Comparison of ENCODE assay signal across 8 mouse cellular contexts in the genomic region with DNA sequence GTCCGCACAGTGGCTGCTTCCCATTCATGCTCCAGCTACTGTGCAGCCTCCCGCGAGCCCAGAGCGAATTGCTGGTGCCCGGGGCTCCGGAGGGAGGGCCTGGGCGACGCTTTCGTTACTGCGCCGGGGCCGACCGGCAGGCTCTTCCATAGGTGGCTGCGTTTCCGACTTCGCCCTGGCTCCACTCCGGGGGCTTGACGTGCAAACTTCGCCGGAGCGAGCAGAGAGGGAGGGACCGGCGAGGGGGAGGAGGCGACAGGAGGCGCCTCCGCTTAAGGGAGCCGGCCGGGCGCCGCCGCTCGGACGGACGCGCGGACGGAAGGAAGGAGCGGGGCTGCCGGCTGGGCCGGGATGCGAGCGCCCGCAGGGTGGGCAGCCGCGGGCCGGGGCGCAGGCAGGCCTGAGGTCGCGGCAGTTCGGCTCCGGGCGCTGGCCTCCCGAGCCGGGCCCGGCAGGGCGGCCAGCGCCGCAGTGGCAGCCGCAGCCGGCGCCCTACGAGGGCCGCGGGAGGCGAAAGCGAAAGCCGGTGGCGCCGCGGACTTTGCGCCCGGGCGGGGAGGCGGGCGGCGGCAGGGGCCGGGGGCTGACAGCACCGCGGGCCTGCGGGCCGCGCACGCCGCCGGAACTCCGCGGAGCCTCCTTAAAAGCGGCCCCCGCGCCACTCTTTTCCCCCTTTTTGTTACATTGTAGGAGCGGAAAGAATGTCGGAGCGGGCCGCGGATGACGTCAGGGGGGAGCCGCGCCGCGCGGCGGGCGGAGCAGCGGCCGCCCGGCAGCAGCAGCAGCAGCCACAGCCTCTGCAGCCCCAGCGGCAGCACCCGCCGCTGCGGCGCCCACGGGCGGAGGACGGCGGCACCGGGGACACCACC. TPM values are rescaled to one million over a fixed set of nuclear protein-coding genes. Genes with fewer than 3 reads are reported as not detected.
DNase-seq lines count a peak whose midpoint lies in the region; ATAC-seq and TF ChIP-seq lines count a peak whose summit lies in the region.

No protein-coding gene starts in this region.

- H3K9ac ChIP-seq in forebrain, postnatal 0 days, result peak overlapping the region; percentile 98
- H3K9ac ChIP-seq in lung, embryonic 14.5 days, result peak overlapping the region; percentile 96

- WGBS in cerebellum, adult 2 months, result under 1% methylated on average over 106 of the region's 116 CpGs
- WGBS in forebrain, postnatal 0 days, result 2% methylated on average over 82 of the region's 116 CpGs
- WGBS in lung, embryonic 14.5 days, result 0% methylated on average over 79 of the region's 116 CpGs

- H3K4me3 ChIP-seq in cerebellum, adult 2 months (replicated peaks; ENCODE audit: insufficient read depth, low read depth, low read length), result peak overlapping the region; percentile 62
- H3K4me3 ChIP-seq in forebrain, postnatal 0 days (ENCODE audit: low read depth, low read length), result peak overlapping the region; percentile 96
- H3K4me3 ChIP-seq in lung, embryonic 14.5 days (ENCODE audit: low read depth, low read length), result peak overlapping the region; percentile 79

- peak overlapping the region; percentile 83 for H3K4me2 ChIP-seq in forebrain, postnatal 0 days (ENCODE audit: low read depth)
- H3K4me2 ChIP-seq in lung, embryonic 14.5 days, result peak overlapping the region; percentile 84

- TF ChIP-seq POLR2A in cerebellum, adult 2 months (IDR thresholded peaks at IDR 0.05; ENCODE audit: borderline replicate concordance, insufficient read depth, low read length), result 0 out of 2 replicates have a peak, but pooled peaks have one; percentile 16

- no peaks in the 10 kb centered on the region for H3K9me3 ChIP-seq in forebrain, postnatal 0 days (ENCODE audit: low read length)
- no peaks in the 10 kb centered on the region for H3K9me3 ChIP-seq in lung, embryonic 14.5 days (ENCODE audit: low read depth, low read length)

- peak; percentile 41 for DNase-seq in MEL-GATA-1-ER (ENCODE audit: extremely low read depth, low read depth)
- DNase-seq in cerebellum, adult 2 months, result peak; percentile 87 to 89
- DNase-seq in forebrain, postnatal 0 days, result peak; percentile 87
- DNase-seq in heart, postnatal 4 days, result peak; percentile 90
- peak; percentile 74 to 79 for DNase-seq in layer of hippocampus, adult 8-10 months (ENCODE audit: low spot score in 2 of 2)
- DNase-seq in lung, embryonic 14.5 days, result peak; percentile 91
- peak; percentile 87 for DNase-seq in testis, postnatal 14 days (ENCODE audit: low spot score)

- H3K36me3 ChIP-seq in forebrain, postnatal 0 days (ENCODE audit: insufficient read depth), result 0 out of 2 replicates have a peak, but pooled peaks cover 2% of the 10 kb centered on the region
- H3K36me3 ChIP-seq in lung, embryonic 14.5 days (ENCODE audit: insufficient read depth), result 0 out of 2 replicates have a peak, but pooled peaks cover 12% of the 10 kb centered on the region

- ATAC-seq in forebrain, postnatal 0 days, result peak; percentile 91
- peak; percentile 94 for ATAC-seq in lung, embryonic 14.5 days (ENCODE audit: insufficient read depth)
- ATAC-seq in neutrophil, adult 5-6 weeks (ENCODE audit: extremely low read depth, insufficient number of reproducible peaks, low FRiP score, poor library complexity, severe bottlenecking), result peak; percentile 83

- no peaks in the 10 kb centered on the region for H3K27me3 ChIP-seq in cerebellum, adult 2 months (ENCODE audit: control insufficient read depth, insufficient read depth, low read length)
- H3K27me3 ChIP-seq in forebrain, postnatal 0 days (ENCODE audit: insufficient read depth, low read length), result no peaks in the 10 kb centered on the region
- H3K27me3 ChIP-seq in lung, embryonic 14.5 days (ENCODE audit: insufficient read depth, low read length), result no peaks in the 10 kb centered on the region

- TF ChIP-seq CTCF in cerebellum, adult 2 months (IDR thresholded peaks at IDR 0.05; ENCODE audit: borderline replicate concordance, insufficient read depth, low read depth, low read length), result no peak
- peak; percentile 34 for TF ChIP-seq CTCF in forebrain, postnatal 0 days (IDR thresholded peaks at IDR 0.05; ENCODE audit: low read depth)
- TF ChIP-seq CTCF in lung, embryonic 14.5 days (IDR thresholded peaks at IDR 0.05; ENCODE audit: low read depth), result no peak

- peak overlapping the region; percentile 90 for H3K27ac ChIP-seq in cerebellum, adult 2 months (ENCODE audit: insufficient read depth, low read length)
- peak overlapping the region; percentile 98 for H3K27ac ChIP-seq in forebrain, postnatal 0 days (ENCODE audit: low read depth, low read length)
- peak overlapping the region; percentile 100 for H3K27ac ChIP-seq in lung, embryonic 14.5 days (ENCODE audit: low read depth)

- no peaks in the 10 kb centered on the region; the same call in 1 of the 2 replicates for H3K4me1 ChIP-seq in cerebellum, adult 2 months (ENCODE audit: control insufficient read depth, insufficient read depth, low read length)
- H3K4me1 ChIP-seq in forebrain, postnatal 0 days (ENCODE audit: insufficient read depth), result peaks cover 14% of the 10 kb centered on the region; the same call in 1 of the 2 replicates
- H3K4me1 ChIP-seq in lung, embryonic 14.5 days (ENCODE audit: insufficient read depth), result peaks cover 3% of the 10 kb centered on the region; the same call in 1 of the 2 replicates

RNA-seq across cellular contexts. Expression of a gene that starts 51.0 kb away (rescaled TPM):
- 109 and 116 TPM in 2 replicates for polyA plus RNA-seq in cerebellum, adult 2 months (2012; rRNA removed)
- total RNA-seq in forebrain, postnatal 0 days (2014; rRNA removed), result 90.7 and 105 TPM in 2 replicates
- 189 and 216 TPM in 2 replicates for polyA plus RNA-seq in forebrain, postnatal 0 days (2015; fragmentation: Nextera tagmentation; extraction: Ambion mirVana)
- 100 to 1,000 TPM; 133 to 142 TPM for total RNA-seq in heart, postnatal 4 days (2021)
- 10 to 100 TPM; 85.6 to 97.3 (median 89.8) TPM for total RNA-seq in layer of hippocampus, adult 8-10 months (2022)
- polyA plus RNA-seq in lung, embryonic 14.5 days (2014; fragmentation: Nextera tagmentation; extraction: Ambion mirVana), result 193 and 204 TPM in 2 replicates
- total RNA-seq in neutrophil, adult 5-6 weeks (2017), result 78.8 and 87.5 TPM in 2 replicates

RNA-seq across cellular contexts. Expression of a gene that starts 51.4 kb away (rescaled TPM):
- polyA plus RNA-seq in cerebellum, adult 2 months (2012; rRNA removed), result 24.0 and 24.9 TPM in 2 replicates
- 9.2 and 14.4 TPM in 2 replicates for total RNA-seq in forebrain, postnatal 0 days (2014; rRNA removed)
- polyA plus RNA-seq in forebrain, postnatal 0 days (2015; fragmentation: Nextera tagmentation; extraction: Ambion mirVana), result 1.0 and 2.2 TPM in 2 replicates
- total RNA-seq in heart, postnatal 4 days (2021), result 10 to 100 TPM; 17.2 to 22.8 TPM
- total RNA-seq in layer of hippocampus, adult 8-10 months (2022), result 10 to 100 TPM; 26.4 to 33.7 (median 29.2) TPM
- 6.0 and 6.9 TPM in 2 replicates for polyA plus RNA-seq in lung, embryonic 14.5 days (2014; fragmentation: Nextera tagmentation; extraction: Ambion mirVana)
- 58.4 and 58.7 TPM in 2 replicates for total RNA-seq in neutrophil, adult 5-6 weeks (2017)

Comparison
In these comparisons a context has a peak if more than half of its experiments do, and no peak if none do; other contexts are left out.
1. Peak in every context shown above with its lines: DNase-seq, ATAC-seq, H3K4me3 ChIP-seq and H3K27ac ChIP-seq.
2. DNase-seq: peak in every context shown above with its lines; median percentile 91 in lung, embryonic 14.5 days; 90 in heart, postnatal 4 days; 88 in cerebellum, adult 2 months; 87 in forebrain, postnatal 0 days; 87 in testis, postnatal 14 days; 76 in layer of hippocampus, adult 8-10 months; 41 in MEL-GATA-1-ER.